Comparison of ENCODE assay signal across 15 mouse cellular contexts in the genomic region with DNA sequence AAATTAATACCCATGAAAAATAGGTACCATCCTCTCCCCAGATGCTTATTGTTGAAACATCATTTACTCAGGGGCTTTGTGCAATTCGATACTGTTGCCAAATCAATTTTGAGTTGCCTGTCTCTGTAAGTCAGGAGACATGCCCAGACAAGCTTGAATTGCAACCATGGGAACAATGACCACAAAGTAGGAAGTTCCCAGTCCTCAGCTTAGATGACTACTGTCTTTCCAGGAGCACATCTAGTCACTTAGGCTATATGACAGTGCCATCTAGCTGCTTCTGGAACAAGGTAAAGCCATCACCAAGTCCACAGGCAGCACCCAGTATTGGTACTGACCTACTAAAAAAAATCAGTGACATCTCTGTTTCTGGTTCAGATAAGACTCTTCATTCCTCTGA. TPM values are rescaled to one million over a fixed set of nuclear protein-coding genes. Genes with fewer than 3 reads are reported as not detected.
DNase-seq lines count a peak whose midpoint lies in the region; ATAC-seq and TF ChIP-seq lines count a peak whose summit lies in the region.
"Had no signal": no experiment of that assay in that cellular context is flagged by ENCODE, and none has a peak within 500 bp of the region (broad histone marks: within the 10 kb centered on the region; RNA-seq: fewer than 3 reads in every experiment).

No protein-coding gene starts in this region.

- no peaks in the 10 kb centered on the region for H3K27me3 ChIP-seq in forebrain, postnatal 0 days (ENCODE audit: insufficient read depth, low read length)
- no peaks in the 10 kb centered on the region for H3K27me3 ChIP-seq in forebrain, embryonic 12.5 days
- no peaks in the 10 kb centered on the region for H3K27me3 ChIP-seq in midbrain, postnatal 0 days (ENCODE audit: insufficient read depth, low read length)
- H3K27me3 ChIP-seq in midbrain, embryonic 13.5 days = no peaks in the 10 kb centered on the region
- no peaks in the 10 kb centered on the region for H3K27me3 ChIP-seq in stomach, postnatal 0 days (ENCODE audit: control insufficient read depth, insufficient read depth, low read length)
- no peaks in the 10 kb centered on the region for H3K27me3 ChIP-seq in forebrain, embryonic 13.5 days
- H3K27me3 ChIP-seq: hindbrain, embryonic 12.5 days had no signal

- no peak overlapping the region for H3K9ac ChIP-seq in forebrain, postnatal 0 days
- H3K9ac ChIP-seq in forebrain, embryonic 12.5 days = no peak overlapping the region
- H3K9ac ChIP-seq in midbrain, postnatal 0 days (replicated peaks; ENCODE audit: low read length, poor library complexity, severe bottlenecking) = no peak overlapping the region
- H3K9ac ChIP-seq in midbrain, embryonic 13.5 days (replicated peaks) = no peak overlapping the region
- H3K9ac ChIP-seq in stomach, postnatal 0 days (ENCODE audit: low read length) = no peak overlapping the region
- no peak overlapping the region for H3K9ac ChIP-seq in forebrain, embryonic 13.5 days
- H3K9ac ChIP-seq: hindbrain, embryonic 12.5 days had no signal

- DNase-seq in forebrain, postnatal 0 days = no peak
- DNase-seq in midbrain, postnatal 0 days (ENCODE audit: low spot score) = peak; percentile 10
- DNase-seq in stomach, postnatal 0 days (ENCODE audit: low spot score) = no peak
- DNase-seq in left cerebral cortex, adult 9 months (ENCODE audit: low spot score in 2 of 2) = no peak
- DNase-seq: cerebellum, adult 11-12 months; heart, adult 11 months; kidney, postnatal 36 days; thymus, postnatal 4 days had no signal

- TF ChIP-seq CTCF in forebrain, postnatal 0 days (IDR thresholded peaks at IDR 0.05; ENCODE audit: low read depth) = peak; percentile 22
- TF ChIP-seq CTCF in midbrain, postnatal 0 days (IDR thresholded peaks at IDR 0.05) = peak; percentile 27
- peak; percentile 40 for TF ChIP-seq CTCF in stomach, postnatal 0 days (IDR thresholded peaks at IDR 0.05; ENCODE audit: low read depth)

- WGBS in forebrain, postnatal 0 days = 59% methylated on average over 1 of the region's 1 CpGs
- 85% methylated on average over 1 of the region's 1 CpGs for WGBS in forebrain, embryonic 12.5 days
- 57% methylated on average over 1 of the region's 1 CpGs for WGBS in midbrain, postnatal 0 days
- WGBS in midbrain, embryonic 13.5 days = 71% methylated on average over 1 of the region's 1 CpGs
- 70% methylated on average over 1 of the region's 1 CpGs for WGBS in stomach, postnatal 0 days
- WGBS in forebrain, embryonic 13.5 days = 81% methylated on average over 1 of the region's 1 CpGs

- ATAC-seq in forebrain, postnatal 0 days = no peak
- no peak for ATAC-seq in forebrain, embryonic 12.5 days (ENCODE audit: low FRiP score)
- ATAC-seq in midbrain, postnatal 0 days (ENCODE audit: low FRiP score) = no peak
- no peak for ATAC-seq in midbrain, embryonic 13.5 days
- ATAC-seq in erythroblast, adult 5-6 weeks (replicated peaks; ENCODE audit: low FRiP score, poor library complexity, severe bottlenecking) = peak; percentile 51; the same call in 1 of the 2 replicates
- ATAC-seq in stomach, postnatal 0 days (ENCODE audit: low FRiP score, low TSS enrichment) = no peak
- ATAC-seq in forebrain, embryonic 13.5 days = no peak
- ATAC-seq: activated CD4-positive, CD25-positive, alpha-beta regulatory T cell, adult 4 months had no signal

- no peak overlapping the region for H3K4me3 ChIP-seq in forebrain, postnatal 0 days (ENCODE audit: low read depth, low read length)
- no peak overlapping the region for H3K4me3 ChIP-seq in forebrain, embryonic 12.5 days (replicated peaks)
- no peak overlapping the region for H3K4me3 ChIP-seq in midbrain, postnatal 0 days (ENCODE audit: low read depth, low read length)
- no peak overlapping the region for H3K4me3 ChIP-seq in midbrain, embryonic 13.5 days (replicated peaks)
- H3K4me3 ChIP-seq in stomach, postnatal 0 days (ENCODE audit: low read depth, low read length) = no peak overlapping the region
- no peak overlapping the region for H3K4me3 ChIP-seq in forebrain, embryonic 13.5 days
- H3K4me3 ChIP-seq: erythroblast, embryonic 14.5 days; hindbrain, embryonic 12.5 days had no signal

- no peaks in the 10 kb centered on the region for H3K9me3 ChIP-seq in forebrain, postnatal 0 days (ENCODE audit: low read length)
- no peaks in the 10 kb centered on the region for H3K9me3 ChIP-seq in forebrain, embryonic 12.5 days
- H3K9me3 ChIP-seq in midbrain, postnatal 0 days (ENCODE audit: low read length) = no peaks in the 10 kb centered on the region
- no peaks in the 10 kb centered on the region for H3K9me3 ChIP-seq in midbrain, embryonic 13.5 days
- H3K9me3 ChIP-seq in stomach, postnatal 0 days (ENCODE audit: control insufficient read depth, low read length) = no peaks in the 10 kb centered on the region
- no peaks in the 10 kb centered on the region for H3K9me3 ChIP-seq in forebrain, embryonic 13.5 days (replicated peaks)
- H3K9me3 ChIP-seq: hindbrain, embryonic 12.5 days had no signal

- H3K4me1 ChIP-seq in forebrain, postnatal 0 days (ENCODE audit: insufficient read depth) = no peaks in the 10 kb centered on the region
- H3K4me1 ChIP-seq in forebrain, embryonic 12.5 days = no peaks in the 10 kb centered on the region
- H3K4me1 ChIP-seq in midbrain, postnatal 0 days (ENCODE audit: insufficient read depth, low read length) = no peaks in the 10 kb centered on the region
- H3K4me1 ChIP-seq in midbrain, embryonic 13.5 days (replicated peaks) = no peaks in the 10 kb centered on the region
- no peaks in the 10 kb centered on the region for H3K4me1 ChIP-seq in stomach, postnatal 0 days (replicated peaks; ENCODE audit: control insufficient read depth, insufficient read depth)
- H3K4me1 ChIP-seq in forebrain, embryonic 13.5 days = no peaks in the 10 kb centered on the region
- H3K4me1 ChIP-seq: hindbrain, embryonic 12.5 days had no signal

- no peak overlapping the region for H3K27ac ChIP-seq in forebrain, postnatal 0 days (ENCODE audit: low read depth, low read length)
- no peak overlapping the region for H3K27ac ChIP-seq in forebrain, embryonic 12.5 days
- no peak overlapping the region for H3K27ac ChIP-seq in midbrain, postnatal 0 days (ENCODE audit: low read depth, low read length)
- H3K27ac ChIP-seq in midbrain, embryonic 13.5 days = no peak overlapping the region
- no peak overlapping the region for H3K27ac ChIP-seq in stomach, postnatal 0 days (replicated peaks)
- no peak overlapping the region for H3K27ac ChIP-seq in forebrain, embryonic 13.5 days
- H3K27ac ChIP-seq: hindbrain, embryonic 12.5 days had no signal

- H3K36me3 ChIP-seq in forebrain, postnatal 0 days (ENCODE audit: insufficient read depth) = no peaks in the 10 kb centered on the region
- no peaks in the 10 kb centered on the region for H3K36me3 ChIP-seq in forebrain, embryonic 12.5 days (replicated peaks)
- no peaks in the 10 kb centered on the region for H3K36me3 ChIP-seq in midbrain, postnatal 0 days (ENCODE audit: insufficient read depth, low read length)
- H3K36me3 ChIP-seq in midbrain, embryonic 13.5 days = no peaks in the 10 kb centered on the region
- no peaks in the 10 kb centered on the region for H3K36me3 ChIP-seq in stomach, postnatal 0 days (ENCODE audit: control insufficient read depth, insufficient read depth, low read length)
- no peaks in the 10 kb centered on the region for H3K36me3 ChIP-seq in forebrain, embryonic 13.5 days (ENCODE audit: poor library complexity, severe bottlenecking)
- H3K36me3 ChIP-seq: hindbrain, embryonic 12.5 days had no signal

- TF ChIP-seq EP300 in stomach, postnatal 0 days (optimal IDR thresholded peaks at IDR 0.05) = no peak

- H3K4me2 ChIP-seq in forebrain, postnatal 0 days (ENCODE audit: low read depth) = no peak overlapping the region
- H3K4me2 ChIP-seq in forebrain, embryonic 12.5 days = no peak overlapping the region
- no peak overlapping the region for H3K4me2 ChIP-seq in midbrain, postnatal 0 days (ENCODE audit: low read depth, low read length, poor library complexity, severe bottlenecking)
- H3K4me2 ChIP-seq in midbrain, embryonic 13.5 days (replicated peaks) = no peak overlapping the region
- no peak overlapping the region for H3K4me2 ChIP-seq in stomach, postnatal 0 days (replicated peaks; ENCODE audit: low read depth)
- H3K4me2 ChIP-seq in forebrain, embryonic 13.5 days = no peak overlapping the region
- H3K4me2 ChIP-seq: hindbrain, embryonic 12.5 days had no signal

RNA-seq across cellular contexts. Expression of a gene that starts 41.4 kb away (rescaled TPM):
- total RNA-seq in forebrain, postnatal 0 days (2014; rRNA removed) = 30.3 and 41.9 TPM in 2 replicates
- polyA plus RNA-seq in forebrain, postnatal 0 days (2015; fragmentation: Nextera tagmentation; extraction: Ambion mirVana) = 5.7 and 8.3 TPM in 2 replicates
- polyA plus RNA-seq in forebrain, embryonic 12.5 days (2016; fragmentation: Nextera tagmentation; extraction: Ambion mirVana) = 12.3 and 14.9 TPM in 2 replicates
- 28.2 and 42.7 TPM in 2 replicates for total RNA-seq in midbrain, postnatal 0 days (2014; rRNA removed)
- 8.7 and 11.8 TPM in 2 replicates for polyA plus RNA-seq in midbrain, postnatal 0 days (2015; fragmentation: Nextera tagmentation; extraction: Ambion mirVana)
- 10.4 and 11.9 TPM in 2 replicates for polyA plus RNA-seq in midbrain, embryonic 13.5 days (2015; fragmentation: Nextera tagmentation; extraction: Ambion mirVana)
- total RNA-seq in erythroblast, adult 5-6 weeks (2015; ENCODE audit: low replicate concordance) = 24.2 and 26.3 TPM in 2 replicates
- total RNA-seq in erythroblast, adult 5-6 weeks (2017; ENCODE audit: low replicate concordance) = 23.9 and 33.6 TPM in 2 replicates
- polyA plus RNA-seq in stomach, postnatal 0 days (2015; fragmentation: Nextera tagmentation; extraction: Ambion mirVana) = 7.5 and 7.6 TPM in 2 replicates
- polyA plus RNA-seq in forebrain, embryonic 13.5 days (2015; fragmentation: Nextera tagmentation; extraction: Ambion mirVana) = 12.0 TPM in 2 replicates
